ENCODE assay signal across 7 mouse cellular contexts in the genomic region with DNA sequence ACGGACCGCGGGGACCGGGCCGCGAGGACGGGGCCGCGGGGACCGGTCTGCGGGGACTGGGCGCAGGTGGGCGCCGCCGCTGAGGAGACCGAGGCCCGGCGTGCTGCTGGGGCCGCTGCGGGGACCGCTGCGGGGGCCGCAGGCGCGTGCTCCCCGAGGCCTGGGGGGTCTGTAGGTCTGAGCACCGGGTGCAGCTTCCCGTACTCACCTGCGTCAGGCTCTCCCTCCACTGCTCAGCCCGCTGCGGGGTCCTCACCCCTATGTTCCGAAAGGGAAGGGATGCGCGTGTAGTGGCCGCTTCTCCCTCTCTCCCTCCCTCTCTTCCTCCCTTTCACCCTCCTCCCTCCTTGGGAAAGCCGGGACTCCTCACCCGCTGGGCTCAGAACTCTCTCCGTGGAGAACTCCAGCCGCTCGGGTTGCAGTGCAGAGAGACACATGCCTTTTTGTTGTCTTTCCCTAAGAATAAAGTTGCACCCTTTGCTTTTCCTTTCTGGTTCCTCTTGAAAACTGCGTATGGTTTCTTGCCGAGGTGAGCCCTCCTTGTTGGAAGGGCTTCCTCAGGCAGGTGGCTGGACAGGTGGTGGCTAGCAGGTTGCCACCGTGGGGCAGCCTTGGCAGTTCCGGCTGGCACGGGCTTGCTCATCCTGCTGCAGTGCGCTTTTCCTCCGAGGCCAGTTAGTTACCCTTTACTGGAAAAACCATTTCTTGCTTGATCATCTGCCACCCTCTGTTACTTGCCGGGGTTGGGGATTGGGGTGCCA. TPM values are rescaled to one million over a fixed set of nuclear protein-coding genes. Genes with fewer than 3 reads are reported as not detected.
DNase-seq lines count a peak whose midpoint lies in the region; ATAC-seq and TF ChIP-seq lines count a peak whose summit lies in the region.

No protein-coding gene starts in this region.

- no peak for TF ChIP-seq CTCF in kidney, postnatal 0 days (IDR thresholded peaks at IDR 0.05; ENCODE audit: low read depth)

- peak overlapping the region; percentile 96 for H3K9ac ChIP-seq in ES-E14 (ENCODE audit: insufficient read depth, low read depth, low read length, poor library complexity, severe bottlenecking)
- H3K9ac ChIP-seq in heart, embryonic 13.5 days, result peak overlapping the region; percentile 98
- H3K9ac ChIP-seq in kidney, postnatal 0 days (ENCODE audit: low read depth, low read length), result peak overlapping the region; percentile 94

- H3K4me2 ChIP-seq in heart, embryonic 13.5 days, result peak overlapping the region; percentile 87
- peak overlapping the region; percentile 88 for H3K4me2 ChIP-seq in kidney, postnatal 0 days (ENCODE audit: low read length)

- peak; percentile 43 for DNase-seq in CD4-positive helper T cell, adult 2 months (ENCODE audit: low read depth, low spot score)
- DNase-seq in ES-E14 (ENCODE audit: low read depth, low spot score), result peak; percentile 28
- peak; percentile 96 to 97 for DNase-seq in cerebellum, postnatal 36 days
- peak; percentile 64 for DNase-seq in kidney, postnatal 0 days (ENCODE audit: low spot score)
- DNase-seq in spleen, postnatal 36 days (ENCODE audit: low spot score in 2 of 2), result peak; percentile 38

- in situ Hi-C loops in ES-E14 (cut with MboI; ENCODE audit: low sequenced_read_pairs in 2 of 2, unreplicated experiment in 2 of 2), result no loop called here

- peaks cover 0 to 9% of the 10 kb centered on the region in 2 experiments; a peak in 2 of 4 replicates for H3K4me1 ChIP-seq in ES-E14 (ENCODE audit: control insufficient read depth in 2 of 2, insufficient read depth in 2 of 2, low read length in 2 of 2, poor library complexity in 1 of 2)
- H3K4me1 ChIP-seq in heart, embryonic 13.5 days, result peaks cover 47% of the 10 kb centered on the region
- peaks cover 12% of the 10 kb centered on the region for H3K4me1 ChIP-seq in kidney, postnatal 0 days (replicated peaks; ENCODE audit: insufficient read depth, low read length)

- H3K9me3 ChIP-seq in ES-E14 (ENCODE audit: control insufficient read depth, insufficient read depth, low read depth, low read length), result no peaks in the 10 kb centered on the region
- no peaks in the 10 kb centered on the region for H3K9me3 ChIP-seq in heart, embryonic 13.5 days
- no peaks in the 10 kb centered on the region for H3K9me3 ChIP-seq in kidney, postnatal 0 days (replicated peaks; ENCODE audit: low read length)

- WGBS in heart, embryonic 13.5 days, result 1% methylated on average over 47 of the region's 48 CpGs
- WGBS in kidney, postnatal 0 days, result under 1% methylated on average over 30 of the region's 48 CpGs
- 2% methylated on average over 45 of the region's 48 CpGs for WGBS in macrophage (ENCODE audit: missing documents)

- ATAC-seq in heart, embryonic 13.5 days (ENCODE audit: extremely low read depth, insufficient number of reproducible peaks, low FRiP score, low TSS enrichment), result peak; percentile 34; the same call in 1 of the 2 replicates
- ATAC-seq in kidney, postnatal 0 days (replicated peaks; ENCODE audit: low FRiP score, low read depth), result peak; percentile 60; the same call in 1 of the 2 replicates

- H3K79me2 ChIP-seq in macrophage (ENCODE audit: inconsistent target), result peaks cover 53% of the 10 kb centered on the region

- H3K36me3 ChIP-seq in ES-E14 (ENCODE audit: control insufficient read depth, insufficient read depth, low read length, poor library complexity, severe bottlenecking), result no peaks in the 10 kb centered on the region
- no peaks in the 10 kb centered on the region for H3K36me3 ChIP-seq in heart, embryonic 13.5 days
- no peaks in the 10 kb centered on the region for H3K36me3 ChIP-seq in kidney, postnatal 0 days (ENCODE audit: insufficient read depth, low read length)
- no peaks in the 10 kb centered on the region for H3K36me3 ChIP-seq in macrophage (ENCODE audit: inconsistent target)

- no peaks in the 10 kb centered on the region for H3K27me3 ChIP-seq in heart, embryonic 13.5 days (replicated peaks)
- H3K27me3 ChIP-seq in kidney, postnatal 0 days (ENCODE audit: insufficient read depth, low read length), result no peaks in the 10 kb centered on the region

- peak overlapping the region; percentile 93 to 96 for H3K4me3 ChIP-seq in ES-E14 (ENCODE audit: insufficient read depth in 1 of 2, low read depth in 1 of 2, low read length in 2 of 2, poor library complexity in 1 of 2, severe bottlenecking in 1 of 2)
- H3K4me3 ChIP-seq in heart, embryonic 13.5 days, result peak overlapping the region; percentile 99
- peak overlapping the region; percentile 98 for H3K4me3 ChIP-seq in kidney, postnatal 0 days (replicated peaks; ENCODE audit: low read depth, low read length)
- H3K4me3 ChIP-seq in macrophage (ENCODE audit: inconsistent target), result peak overlapping the region; percentile 97

- H3K27ac ChIP-seq in ES-E14 (ENCODE audit: insufficient read depth, low read depth, low read length, poor library complexity, severe bottlenecking), result no peak overlapping the region
- peak overlapping the region; percentile 65 for H3K27ac ChIP-seq in heart, embryonic 13.5 days (replicated peaks)
- peak overlapping the region; percentile 70 for H3K27ac ChIP-seq in kidney, postnatal 0 days
- H3K27ac ChIP-seq in macrophage, result peak overlapping the region; percentile 92

TF ChIP-seq in ES-E14, 5 proteins besides CTCF, POLR2A, EP300 and RAD21:
- TF ChIP-seq ZC3H11A (IDR thresholded peaks at IDR 0.05; ENCODE audit: borderline replicate concordance, low read depth, low read length) (no peak), MAFK (IDR thresholded peaks at IDR 0.05; ENCODE audit: insufficient read depth, low read depth, low read length) (no peak), HCFC1 (IDR thresholded peaks at IDR 0.05; ENCODE audit: borderline replicate concordance, insufficient read depth, low read length) (no peak), ZNF384 (IDR thresholded peaks at IDR 0.05; ENCODE audit: low read depth, low read length) (no peak), CHD2 (IDR thresholded peaks at IDR 0.05; ENCODE audit: low read depth, low read length) (no peak)

RNA-seq across cellular contexts. Expression of gene Dgkd, which starts 0.7 kb away (rescaled TPM):
- total RNA-seq in ES-E14 (2012; rRNA removed), result 37.4 and 45.1 TPM in 2 replicates
- polyA plus RNA-seq in heart, embryonic 13.5 days (2015; fragmentation: Nextera tagmentation; extraction: Ambion mirVana), result 20.0 and 20.4 TPM in 2 replicates
- 19.3 and 19.8 TPM in 2 replicates for polyA plus RNA-seq in kidney, postnatal 0 days (2015; fragmentation: Nextera tagmentation; extraction: Ambion mirVana)
- total RNA-seq in macrophage (2018; cell fraction: chromatin; rRNA removed), result 100 to 1,000 TPM in 20 of 26 experiments, 10 to 100 TPM in 6; 34.5 to 425 (median 135) TPM
- 10 to 100 TPM; 22.3 to 84.2 (median 40.3) TPM for total RNA-seq in macrophage (2018; cell fraction: cytosol; rRNA removed)
- 100 to 1,000 TPM in 9 of 26 experiments, 10 to 100 TPM in 17; 36.1 to 233 (median 76.6) TPM for total RNA-seq in macrophage (2018; cell fraction: nucleus; rRNA removed)
- 33.2 to 62.9 TPM (median 58.3 TPM) in 3 replicates for polyA plus RNA-seq in macrophage (2018)

RNA-seq across cellular contexts. Expression of gene Sag, which starts 50.3 kb away (rescaled TPM):
- total RNA-seq in ES-E14 (2012; rRNA removed), result 1.3 and 1.7 TPM in 2 replicates
- 0.70 and 0.82 TPM in 2 replicates for polyA plus RNA-seq in heart, embryonic 13.5 days (2015; fragmentation: Nextera tagmentation; extraction: Ambion mirVana)
- polyA plus RNA-seq in kidney, postnatal 0 days (2015; fragmentation: Nextera tagmentation; extraction: Ambion mirVana), result 0.57 and 0.68 TPM in 2 replicates
- total RNA-seq in macrophage (2018; cell fraction: chromatin; rRNA removed), result 10 to 100 TPM in 16 of 26 experiments, 1 to 10 TPM in 9, under 1 TPM in 1; 0.96 to 24.1 (median 11.8) TPM
- under 1 TPM; 0.11 to 0.80 (median 0.37) TPM for total RNA-seq in macrophage (2018; cell fraction: cytosol; rRNA removed)
- 10 to 100 TPM in 1 of 26 experiments, 1 to 10 TPM in 24, under 1 TPM in 1; 0.35 to 12.0 (median 4.4) TPM for total RNA-seq in macrophage (2018; cell fraction: nucleus; rRNA removed)
- 0.50 to 0.83 TPM (median 0.62 TPM) in 3 replicates for polyA plus RNA-seq in macrophage (2018)

Comparison
In these comparisons a context has a peak if more than half of its experiments do, and no peak if none do; other contexts are left out.
1. DNase-seq: peak in every context shown above with its lines; median percentile 96 in cerebellum, postnatal 36 days; 64 in kidney, postnatal 0 days; 43 in CD4-positive helper T cell, adult 2 months; 38 in spleen, postnatal 36 days; 28 in ES-E14.